Mouse (Mus musculus): ENCODE results near the gene Macrod2.

Macrod2 gene

DNA sequence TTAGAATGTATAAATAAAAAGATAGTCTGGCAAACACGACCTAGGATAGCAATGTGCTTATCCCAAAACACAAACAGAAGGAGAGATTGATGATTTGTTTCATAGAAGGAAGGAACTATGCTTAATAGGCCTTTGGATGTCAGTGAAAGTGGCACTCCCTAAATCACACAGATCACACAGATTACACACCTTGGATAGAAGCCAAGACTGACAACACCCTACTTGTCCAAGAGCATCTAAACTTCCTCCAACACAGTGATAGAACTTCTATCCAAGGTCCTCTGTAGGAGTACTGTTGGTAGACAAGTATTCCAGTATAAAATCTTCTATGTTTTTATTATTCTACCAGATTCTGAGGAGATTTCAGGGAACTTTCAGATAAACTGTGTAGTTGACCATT is 1567.8 kb downstream of the Macrod2 start:
- DNase-seq (ENCODE audit: low spot score in 2 of 2) = no peak

DNA sequence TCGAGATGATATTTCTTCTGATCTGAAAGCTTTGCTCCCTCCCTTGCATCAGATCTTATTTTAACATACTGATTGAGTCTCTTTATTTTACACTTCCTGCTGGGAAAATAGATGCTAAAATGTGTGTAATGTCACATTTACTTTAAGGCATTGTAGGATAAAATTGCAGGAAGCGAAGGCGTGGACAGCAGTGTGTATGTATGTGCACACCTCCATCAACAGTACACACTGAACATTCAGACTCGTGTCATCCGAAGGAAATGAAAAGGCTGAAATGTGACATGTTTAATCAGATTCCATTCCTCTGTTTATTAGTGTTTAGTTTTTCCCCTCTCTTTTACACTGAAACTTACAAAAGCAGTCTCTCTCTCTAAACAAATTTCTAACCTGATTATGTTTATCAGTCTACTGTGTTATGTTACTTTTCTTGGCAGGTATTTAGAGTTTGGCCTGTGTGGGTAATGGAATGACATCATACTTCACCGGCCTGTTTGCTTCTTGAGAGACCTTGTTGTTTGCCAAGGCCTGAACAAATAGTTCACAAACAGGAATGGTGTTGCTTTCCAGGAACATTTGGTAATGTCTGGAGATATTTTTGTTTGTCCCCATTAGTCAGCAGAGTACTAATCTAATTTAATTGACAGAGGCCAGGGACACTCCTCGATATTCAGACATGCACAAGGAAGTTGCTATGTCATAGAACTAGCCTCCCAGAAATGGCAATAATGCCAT is 1588.7 kb downstream of the Macrod2 start:
- no peak for DNase-seq (ENCODE audit: low spot score in 2 of 2)

GRCm38 (mm10) chr2:141998901-141999300 is 1603.8 kb downstream of the Macrod2 start:
- DNase-seq (ENCODE audit: low spot score in 2 of 2) = no peak

DNA sequence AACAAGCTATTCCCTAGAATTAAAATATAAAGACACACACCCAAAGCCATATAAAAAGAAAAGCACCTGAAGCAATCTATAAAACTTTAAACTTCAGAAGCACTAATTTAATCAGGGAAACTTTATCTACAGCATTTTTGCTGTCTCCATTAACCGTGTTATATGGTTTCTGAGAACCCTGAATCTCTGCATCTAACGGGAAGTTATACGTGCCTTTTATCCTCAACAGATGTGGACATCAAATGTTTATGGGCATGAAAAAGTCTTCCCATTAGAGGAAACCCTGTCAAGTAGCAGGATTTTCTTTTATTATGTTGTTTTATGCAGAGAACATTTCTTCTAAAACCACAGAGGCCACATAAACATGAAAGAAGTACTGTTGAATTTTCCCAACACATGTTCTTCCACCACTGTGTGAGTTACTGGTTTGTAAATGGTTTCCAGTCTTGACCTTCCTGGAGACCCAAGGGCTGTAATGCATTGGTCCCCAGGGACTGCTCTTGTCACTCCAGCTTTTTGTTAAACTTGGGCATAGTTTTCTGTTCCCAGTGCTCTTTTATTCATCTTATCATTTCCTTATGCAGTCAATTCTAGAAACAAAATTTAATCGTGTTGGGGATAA is 1629.5 kb downstream of the Macrod2 start:
- DNase-seq (ENCODE audit: low spot score in 2 of 2) = no peak

DNA sequence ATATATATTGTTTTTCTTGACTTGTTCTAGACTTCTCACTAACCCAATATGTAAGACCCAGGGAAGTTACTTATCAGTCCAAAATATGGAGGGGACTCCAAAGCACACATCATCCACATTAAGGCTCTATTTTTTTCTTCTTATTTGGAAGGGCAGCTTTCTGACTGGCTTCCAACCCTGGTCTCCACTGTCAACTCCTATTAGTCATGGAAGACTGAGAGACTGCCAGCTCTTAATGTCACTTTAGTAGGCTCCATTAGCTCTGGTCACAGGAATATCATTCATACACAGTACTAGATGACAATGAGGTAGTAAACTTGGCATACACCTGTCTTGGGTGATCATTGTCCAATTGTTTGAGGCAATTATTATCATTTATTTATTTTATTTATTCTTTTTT is 1631.6 kb downstream of the Macrod2 start:
- no peak for DNase-seq (ENCODE audit: low spot score in 2 of 2)

DNA sequence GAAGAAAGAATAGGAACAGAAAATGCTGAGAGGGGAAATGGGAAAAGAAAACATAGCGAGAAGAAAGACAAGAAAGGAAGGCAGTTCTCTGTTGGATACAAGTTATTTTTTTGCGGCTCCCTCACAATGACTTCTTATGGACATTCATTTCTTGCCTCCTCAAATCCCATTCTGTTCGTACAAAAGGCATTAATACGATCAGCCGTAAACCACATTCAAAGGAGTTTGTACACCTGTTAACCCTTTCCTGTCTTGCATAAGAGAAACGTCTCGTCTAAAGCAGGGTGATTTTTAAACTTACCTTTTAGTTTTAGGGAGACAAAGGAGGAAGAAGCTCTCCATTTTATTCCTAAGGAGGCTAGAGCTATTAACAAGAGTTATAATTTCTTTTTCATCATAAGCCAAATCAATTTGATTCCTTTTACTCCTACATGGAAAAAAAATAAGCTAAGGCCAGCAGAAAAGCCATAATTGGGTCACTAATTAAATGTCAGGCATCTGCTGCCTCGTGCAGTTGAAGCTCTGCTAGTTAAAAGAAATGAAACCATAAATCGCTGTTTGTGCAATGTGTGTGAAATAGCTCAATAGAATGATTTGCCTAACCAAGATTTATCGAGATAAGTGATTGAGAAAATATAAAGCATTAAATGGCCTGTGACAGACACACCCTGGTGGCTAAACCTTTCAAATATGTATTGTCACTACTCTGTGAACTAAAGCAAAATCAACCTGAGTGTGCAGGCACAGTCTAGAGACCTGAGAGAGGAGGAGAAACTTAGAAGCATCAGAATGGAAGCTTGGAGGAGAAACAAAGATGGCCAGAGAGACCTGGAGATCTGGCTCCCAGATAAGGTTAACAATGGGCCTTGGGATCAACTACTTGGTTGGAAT is 1635.9 kb downstream of the Macrod2 start:
- DNase-seq (ENCODE audit: low spot score in 2 of 2) = no peak

- no peak for DNase-seq (ENCODE audit: low spot score in 2 of 2)
Measured at GRCm38 (mm10) chr2:142055576-142055975, 1660.5 kb downstream of the Macrod2 start.

DNA sequence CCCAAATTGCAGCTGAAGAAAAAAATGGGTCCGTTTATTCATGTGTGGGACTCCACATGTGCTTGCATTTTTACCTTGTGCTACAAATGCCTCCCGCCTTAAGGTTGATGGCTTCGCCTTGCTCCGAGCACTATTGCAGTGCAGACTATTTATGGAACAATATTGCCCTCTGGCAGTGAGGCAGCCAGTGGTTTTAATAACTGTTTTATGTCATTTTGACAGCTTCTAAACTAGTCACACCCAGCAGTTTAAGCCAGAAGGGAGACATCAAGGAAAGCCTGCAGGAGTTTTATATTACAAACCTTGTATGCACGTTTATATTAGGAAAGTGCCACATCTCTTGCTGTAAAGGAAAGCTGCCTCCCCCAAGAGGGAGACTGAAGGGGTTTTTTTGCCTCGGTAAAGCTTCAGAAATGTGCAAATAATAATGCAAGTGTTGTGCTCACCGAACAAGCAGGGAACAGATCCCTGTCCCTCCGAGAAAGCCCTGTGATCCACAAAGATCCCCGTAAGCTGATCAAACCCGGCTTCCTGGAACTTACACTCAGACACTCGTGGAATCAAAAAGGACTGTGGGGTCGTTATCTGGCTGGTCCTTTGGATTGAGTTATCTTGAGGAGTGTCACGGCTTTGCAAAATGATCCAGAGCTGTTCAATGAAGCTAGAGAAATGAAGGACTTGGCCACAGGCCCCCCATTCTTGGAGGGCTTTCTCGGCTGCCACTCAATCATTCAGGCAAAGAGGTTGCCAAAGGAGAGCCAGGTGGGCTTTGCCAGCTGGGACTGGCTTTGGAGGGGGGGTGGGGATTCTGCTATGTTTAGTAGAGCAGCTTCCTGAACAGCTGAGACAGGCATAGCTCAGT is 1663.0 kb downstream of the Macrod2 start:
- no peak for DNase-seq (ENCODE audit: low spot score in 2 of 2)

GRCm38 (mm10) chr2:142058751-142059090 is 1663.6 kb downstream of the Macrod2 start:
- no peak for DNase-seq (ENCODE audit: low spot score in 2 of 2)

DNA sequence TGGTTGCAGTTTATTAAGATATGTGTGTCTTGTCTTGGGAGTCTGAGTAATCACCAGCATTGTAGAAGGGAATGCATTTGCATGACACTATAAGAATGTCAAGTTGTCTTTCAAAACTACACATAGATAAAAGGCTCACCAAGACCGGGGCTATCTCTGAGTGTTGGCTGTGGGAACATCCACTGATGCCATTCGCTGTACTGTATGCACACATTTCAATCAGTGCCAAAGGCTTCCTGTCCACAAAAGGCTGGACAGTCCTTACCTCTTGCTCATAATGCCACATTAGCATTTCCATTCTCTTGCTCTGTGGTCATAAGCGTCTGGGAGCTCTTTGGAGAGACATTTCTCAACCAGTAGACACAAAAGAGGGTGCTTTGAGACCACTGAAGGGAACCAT is 1713.8 kb downstream of the Macrod2 start:
- no peak for DNase-seq (ENCODE audit: low spot score in 2 of 2)

- no peak for DNase-seq (ENCODE audit: low spot score in 2 of 2)
Measured at GRCm38 (mm10) chr2:142116623-142117022, 1721.5 kb downstream of the Macrod2 start.

DNA sequence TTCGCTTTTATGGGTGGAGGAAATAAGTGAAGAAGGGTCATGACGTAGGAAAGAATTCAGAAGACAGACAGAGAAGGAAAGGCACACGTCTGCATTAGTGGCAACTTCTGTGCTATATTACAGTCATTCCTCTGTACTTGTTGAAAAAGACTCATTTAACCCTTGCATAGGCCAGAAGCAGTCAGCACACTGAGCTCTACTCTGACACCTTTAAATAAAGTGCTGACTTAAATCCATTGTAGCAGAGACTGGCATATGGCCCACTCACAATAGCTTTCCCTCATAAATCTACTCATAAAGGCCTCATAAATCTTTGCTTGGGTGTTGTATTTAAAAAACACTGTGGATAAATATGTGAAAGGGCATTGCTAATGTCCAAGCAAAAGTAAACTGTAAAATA is 1733.0 kb downstream of the Macrod2 start:
- no peak for DNase-seq (ENCODE audit: low spot score in 2 of 2)

DNA sequence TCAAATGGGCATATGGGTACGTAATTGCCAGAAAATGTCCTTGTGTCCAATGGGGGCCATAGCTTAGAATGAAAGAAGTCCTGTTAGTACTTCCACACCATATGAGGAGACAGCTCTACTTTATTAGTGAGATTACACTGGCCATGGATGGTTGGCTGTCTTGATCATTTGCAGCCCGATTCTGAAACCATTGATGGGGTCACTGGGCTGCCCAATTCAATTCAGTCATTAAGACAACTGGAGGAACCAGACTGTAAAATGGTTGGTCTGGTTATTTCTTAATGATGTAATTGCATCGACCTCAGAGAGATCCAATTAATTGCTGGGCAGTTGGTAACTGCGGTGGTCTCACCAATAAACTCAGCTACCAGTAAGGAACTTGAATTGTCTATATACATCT is 1734.1 kb downstream of the Macrod2 start:
- DNase-seq (ENCODE audit: low spot score in 2 of 2) = no peak

DNA sequence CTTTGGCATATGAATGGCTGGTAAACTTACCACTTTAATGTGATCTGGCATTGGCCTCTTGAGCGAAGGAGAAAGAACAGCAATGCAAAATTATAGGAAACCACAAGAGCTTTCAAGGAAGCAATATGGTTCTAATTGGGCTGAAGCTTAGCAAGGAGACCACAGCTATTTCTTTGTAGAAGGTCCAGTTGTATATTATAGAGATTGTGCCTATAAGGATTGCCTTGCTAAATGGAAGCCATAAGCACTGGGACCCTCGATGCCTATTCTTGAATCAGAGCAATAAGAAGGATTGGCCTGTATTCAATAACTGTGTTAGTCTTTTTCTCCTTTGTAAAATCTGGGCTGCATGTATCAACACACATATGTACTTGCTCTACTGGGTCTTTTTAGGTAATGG is 1754.2 kb downstream of the Macrod2 start:
- no peak for DNase-seq (ENCODE audit: low spot score in 2 of 2)

DNA sequence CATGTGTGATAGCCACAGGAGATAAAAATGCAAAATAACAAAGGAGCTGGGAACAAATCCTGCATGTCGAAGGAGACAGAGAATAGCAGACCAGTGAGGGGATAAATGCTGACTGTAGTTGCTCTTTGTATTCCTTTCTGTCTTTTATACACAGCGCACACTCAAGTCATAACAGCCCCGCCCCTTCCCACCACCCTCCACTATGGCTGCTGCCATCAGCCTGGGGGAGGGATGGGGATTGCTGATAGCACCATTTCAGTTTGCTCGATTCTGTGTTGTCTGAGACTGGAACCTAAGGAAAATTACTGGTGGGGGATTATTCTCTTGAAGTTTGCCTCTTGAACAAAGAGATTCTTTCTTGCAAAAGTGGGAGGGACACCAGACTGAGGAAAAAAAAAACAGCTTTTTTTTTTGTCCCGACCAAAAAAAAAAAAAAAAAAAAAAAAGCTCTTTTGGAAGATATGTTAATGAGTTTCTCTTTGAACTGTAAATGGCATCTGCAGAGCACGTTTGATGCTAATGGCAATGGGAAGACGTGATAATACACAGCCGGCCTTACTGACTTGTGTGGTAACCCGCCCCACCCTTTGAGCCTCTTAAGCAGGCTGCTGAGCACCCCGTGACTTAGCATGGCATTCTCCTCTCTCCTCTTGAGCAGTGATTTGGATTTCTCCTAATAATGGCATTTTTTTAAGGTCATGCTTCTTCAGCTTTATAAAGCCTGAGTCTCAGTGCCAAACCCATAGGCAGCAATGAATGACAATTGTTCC is 1768.6 kb downstream of the Macrod2 start:
- no peak for DNase-seq (ENCODE audit: low spot score in 2 of 2)

- no peak for DNase-seq (ENCODE audit: low spot score in 2 of 2)
Measured at GRCm38 (mm10) chr2:142169649-142170048, 1774.5 kb downstream of the Macrod2 start.

DNA sequence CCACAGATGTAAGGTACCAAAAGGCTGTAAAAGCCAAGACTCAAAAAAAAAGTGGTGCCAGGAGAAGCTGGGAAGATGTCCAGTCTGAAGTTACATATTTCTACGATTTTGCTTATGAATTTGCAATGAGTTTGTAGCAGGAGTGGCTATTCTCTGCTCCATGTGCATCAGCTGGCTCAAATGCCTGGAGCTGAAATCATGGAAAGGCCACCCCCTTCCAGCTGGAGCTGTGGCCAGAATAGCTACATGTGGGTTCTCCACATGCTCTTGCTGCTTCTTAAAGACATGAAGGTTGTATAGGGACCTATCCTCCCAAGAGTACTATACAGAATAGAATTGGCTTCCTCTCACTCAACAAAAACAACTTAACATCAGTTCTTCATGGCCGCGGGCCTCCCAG is 1777.6 kb downstream of the Macrod2 start:
- no peak for DNase-seq (ENCODE audit: low spot score in 2 of 2)

- no peak for DNase-seq (ENCODE audit: low spot score in 2 of 2)
Measured at GRCm38 (mm10) chr2:142174039-142174438, 1778.9 kb downstream of the Macrod2 start.

GRCm38 (mm10) chr2:142186922-142187321 is 1791.8 kb downstream of the Macrod2 start:
- no peak for DNase-seq (ENCODE audit: low spot score in 2 of 2)

GRCm38 (mm10) chr2:142187428-142187827 is 1792.3 kb downstream of the Macrod2 start:
- DNase-seq (ENCODE audit: low spot score in 2 of 2) = no peak

GRCm38 (mm10) chr2:142217371-142217770 is 1822.3 kb downstream of the Macrod2 start:
- DNase-seq (ENCODE audit: low spot score in 2 of 2) = no peak
